Mouse (Mus musculus): ENCODE measurements around the gene Fbxo21. TPM values are rescaled to one million over a fixed set of nuclear protein-coding genes. Genes with fewer than 3 reads are reported as not detected.
A peak's percentile ranks its signal among the peaks of the same experiment; 100 is the strongest.

Fbxo21 gene
- polyA plus RNA-seq, 1 experiment from 2014 or later, result 133 TPM

GRCm38 (mm10) chr5:118027698-118028190 lies 51.2 kb downstream of the Fbxo21 start, which contains the start of gene Tesc:
TSS of gene Tesc (plus strand) at chr5:118027743.
- H3K4me3 ChIP-seq, result peak within 1 kb of the TSS; percentile 67
- WGBS, result under 1% methylated on average over 47 of the region's 63 CpGs
- H3K27me3 ChIP-seq, result peaks cover 68% of the 10 kb centered on the region
- no peak for ATAC-seq (ENCODE audit: low FRiP score)
- peak within 1 kb of the TSS; percentile 62 for H3K9ac ChIP-seq
- H3K27ac ChIP-seq, result no peak within 1 kb of the TSS
- no peaks in the 10 kb centered on the region; the same call in 1 of the 2 replicates for H3K9me3 ChIP-seq (replicated peaks)
- H3K4me2 ChIP-seq (replicated peaks), result peak within 1 kb of the TSS; percentile 99
- no peaks in the 10 kb centered on the region for H3K36me3 ChIP-seq
- peaks cover 43% of the 10 kb centered on the region for H3K4me1 ChIP-seq

- Histone ChIP-seq H3K4me1 (peaks cover 46% of the 10 kb centered on the region), H3K27me3 (peaks cover 68% of the 10 kb centered on the region), H3K27ac (no peak overlapping the region), H3K4me3 (peak overlapping the region; percentile 67), H3K9ac (peak overlapping the region; percentile 62), H3K4me2 (replicated peaks) (peak overlapping the region; percentile 99), H3K36me3 (no peaks in the 10 kb centered on the region), H3K9me3 (replicated peaks) (no peaks in the 10 kb centered on the region; the same call in 1 of the 2 replicates)
- WGBS, result 2% methylated on average over 76 of the region's 79 CpGs
- ATAC-seq (ENCODE audit: low FRiP score), result no peak
Measured at GRCm38 (mm10) chr5:118028191-118029034, 51.9 kb downstream of the Fbxo21 start.

- 0 out of 2 replicates have a peak, but pooled peaks have one; percentile 11 for ATAC-seq (ENCODE audit: low FRiP score)
- Histone ChIP-seq H3K4me2 (replicated peaks) (peak overlapping the region; percentile 99), H3K36me3 (no peaks in the 10 kb centered on the region), H3K4me1 (peaks cover 50% of the 10 kb centered on the region), H3K9ac (no peak overlapping the region), H3K27ac (no peak overlapping the region), H3K27me3 (peaks cover 68% of the 10 kb centered on the region), H3K9me3 (replicated peaks) (no peaks in the 10 kb centered on the region; the same call in 1 of the 2 replicates), H3K4me3 (peak overlapping the region; percentile 67)
- 4% methylated on average over 12 of the region's 12 CpGs for WGBS
Measured at GRCm38 (mm10) chr5:118029035-118029408, 52.5 kb downstream of the Fbxo21 start.

- H3K27me3 ChIP-seq, result peaks cover 68% of the 10 kb centered on the region
- no peak for ATAC-seq (ENCODE audit: low FRiP score)
- peak overlapping the region; percentile 67 for H3K4me3 ChIP-seq
- H3K4me2 ChIP-seq (replicated peaks), result peak overlapping the region; percentile 99
- H3K9me3 ChIP-seq (replicated peaks), result no peaks in the 10 kb centered on the region; the same call in 1 of the 2 replicates
- H3K36me3 ChIP-seq, result no peaks in the 10 kb centered on the region
- peaks cover 50% of the 10 kb centered on the region for H3K4me1 ChIP-seq
- no peak overlapping the region for H3K27ac ChIP-seq
- 1% methylated on average over 10 of the region's 10 CpGs for WGBS
- H3K9ac ChIP-seq, result no peak overlapping the region
Measured at GRCm38 (mm10) chr5:118029420-118029819, 52.9 kb downstream of the Fbxo21 start.

GRCm38 (mm10) chr5:118030022-118030675 lies 53.6 kb downstream of the Fbxo21 start:
- Histone ChIP-seq H3K9me3 (replicated peaks) (no peaks in the 10 kb centered on the region; the same call in 1 of the 2 replicates), H3K9ac (no peak overlapping the region), H3K4me1 (peaks cover 50% of the 10 kb centered on the region), H3K27ac (no peak overlapping the region), H3K4me3 (no peak overlapping the region), H3K27me3 (peaks cover 68% of the 10 kb centered on the region), H3K36me3 (no peaks in the 10 kb centered on the region), H3K4me2 (replicated peaks) (no peak overlapping the region)
- 89% methylated on average over 9 of the region's 9 CpGs for WGBS
- ATAC-seq (ENCODE audit: low FRiP score), result no peak

GRCm38 (mm10) chr5:118031059-118031458 lies 54.5 kb downstream of the Fbxo21 start:
- H3K27ac ChIP-seq, result no peak overlapping the region
- no peak overlapping the region for H3K4me3 ChIP-seq
- H3K9ac ChIP-seq, result no peak overlapping the region
- no peak overlapping the region for H3K4me2 ChIP-seq (replicated peaks)
- ATAC-seq (ENCODE audit: low FRiP score), result no peak
- no peaks in the 10 kb centered on the region for H3K36me3 ChIP-seq
- peaks cover 48% of the 10 kb centered on the region for H3K4me1 ChIP-seq
- no peaks in the 10 kb centered on the region; the same call in 1 of the 2 replicates for H3K9me3 ChIP-seq (replicated peaks)
- 34% methylated on average over 4 of the region's 5 CpGs for WGBS
- H3K27me3 ChIP-seq, result peaks cover 59% of the 10 kb centered on the region

- peaks cover 54% of the 10 kb centered on the region for H3K27me3 ChIP-seq
- no peak for ATAC-seq (ENCODE audit: low FRiP score)
- WGBS, result 45% methylated on average over 4 of the region's 4 CpGs
Measured at GRCm38 (mm10) chr5:118031508-118031907, 55.0 kb downstream of the Fbxo21 start.

GRCm38 (mm10) chr5:118033328-118033727 lies 56.8 kb downstream of the Fbxo21 start:
- H3K27ac ChIP-seq, result no peak overlapping the region
- peaks cover 36% of the 10 kb centered on the region for H3K27me3 ChIP-seq
- no peaks in the 10 kb centered on the region; the same call in 1 of the 2 replicates for H3K9me3 ChIP-seq (replicated peaks)
- no peak overlapping the region for H3K9ac ChIP-seq
- H3K4me2 ChIP-seq (replicated peaks), result no peak overlapping the region
- H3K4me1 ChIP-seq, result peaks cover 34% of the 10 kb centered on the region
- WGBS, result 44% methylated on average over 4 of the region's 4 CpGs
- no peak for ATAC-seq (ENCODE audit: low FRiP score)
- no peak overlapping the region for H3K4me3 ChIP-seq
- H3K36me3 ChIP-seq, result no peaks in the 10 kb centered on the region

More at GRCm38 (mm10) chr5:118031508-118031907, 55.0 kb downstream of the Fbxo21 start:
- no peak overlapping the region for H3K4me2 ChIP-seq (replicated peaks)
- H3K4me3 ChIP-seq, result no peak overlapping the region
- H3K9ac ChIP-seq, result no peak overlapping the region
- peaks cover 43% of the 10 kb centered on the region for H3K4me1 ChIP-seq
- H3K36me3 ChIP-seq, result no peaks in the 10 kb centered on the region
- H3K9me3 ChIP-seq (replicated peaks), result no peaks in the 10 kb centered on the region; the same call in 1 of the 2 replicates
- H3K27ac ChIP-seq, result no peak overlapping the region

GRCm38 (mm10) chr5:118033740-118034139 lies 57.2 kb downstream of the Fbxo21 start:
- WGBS, result 68% methylated on average over 6 of the region's 6 CpGs
- H3K4me3 ChIP-seq, result no peak overlapping the region

GRCm38 (mm10) chr5:118034632-118035031 lies 58.1 kb downstream of the Fbxo21 start:
- no peak for ATAC-seq (ENCODE audit: low FRiP score)
- H3K9ac ChIP-seq, result no peak overlapping the region
- WGBS, result 89% methylated on average over 1 of the region's 1 CpGs
- no peaks in the 10 kb centered on the region for H3K36me3 ChIP-seq
- no peaks in the 10 kb centered on the region for H3K9me3 ChIP-seq (replicated peaks)
- H3K4me2 ChIP-seq (replicated peaks), result no peak overlapping the region
- no peak overlapping the region for H3K4me3 ChIP-seq
- H3K27me3 ChIP-seq, result peaks cover 23% of the 10 kb centered on the region
- H3K27ac ChIP-seq, result no peak overlapping the region
- H3K4me1 ChIP-seq, result peaks cover 22% of the 10 kb centered on the region

More at GRCm38 (mm10) chr5:118033740-118034139, 57.2 kb downstream of the Fbxo21 start:
- H3K27ac ChIP-seq, result no peak overlapping the region
- ATAC-seq (ENCODE audit: low FRiP score), result no peak
- H3K36me3 ChIP-seq, result no peaks in the 10 kb centered on the region
- H3K4me2 ChIP-seq (replicated peaks), result no peak overlapping the region
- H3K4me1 ChIP-seq, result peaks cover 30% of the 10 kb centered on the region
- no peak overlapping the region for H3K9ac ChIP-seq
- no peaks in the 10 kb centered on the region; the same call in 1 of the 2 replicates for H3K9me3 ChIP-seq (replicated peaks)
- peaks cover 32% of the 10 kb centered on the region for H3K27me3 ChIP-seq

- WGBS, result 64% methylated on average over 3 of the region's 3 CpGs
- no peak for ATAC-seq (ENCODE audit: low FRiP score)
- H3K4me2 ChIP-seq (replicated peaks), result no peak overlapping the region
- no peaks in the 10 kb centered on the region for H3K36me3 ChIP-seq
- H3K27me3 ChIP-seq, result peaks cover 11% of the 10 kb centered on the region
- H3K9ac ChIP-seq, result no peak overlapping the region
- H3K9me3 ChIP-seq (replicated peaks), result no peaks in the 10 kb centered on the region
- H3K27ac ChIP-seq, result no peak overlapping the region
- H3K4me3 ChIP-seq, result no peak overlapping the region
- H3K4me1 ChIP-seq, result peaks cover 21% of the 10 kb centered on the region
Measured at GRCm38 (mm10) chr5:118035786-118036185, 59.3 kb downstream of the Fbxo21 start.
